Mouse (Mus musculus) liver, adult 2 months (tissue): Measurements from ENCODE around the gene Gm20388.

ENCODE experiments used
- CTCF ChIP-seq: fragments of 200-500 bp; IDR thresholded peaks from 2 replicates; pipeline ENCODE4 v1.5.1; 2011; ENCODE audit warnings: low read depth, low read length, control low read depth
- POLR2A ChIP-seq: fragments of 200-500 bp; IDR thresholded peaks from 2 replicates; pipeline ENCODE4 v1.6.1; 2011; ENCODE audit warnings: low read length, control low read depth; ENCODE audit not compliant: insufficient read depth; ENCODE audit errors: extremely low read depth

DNA sequence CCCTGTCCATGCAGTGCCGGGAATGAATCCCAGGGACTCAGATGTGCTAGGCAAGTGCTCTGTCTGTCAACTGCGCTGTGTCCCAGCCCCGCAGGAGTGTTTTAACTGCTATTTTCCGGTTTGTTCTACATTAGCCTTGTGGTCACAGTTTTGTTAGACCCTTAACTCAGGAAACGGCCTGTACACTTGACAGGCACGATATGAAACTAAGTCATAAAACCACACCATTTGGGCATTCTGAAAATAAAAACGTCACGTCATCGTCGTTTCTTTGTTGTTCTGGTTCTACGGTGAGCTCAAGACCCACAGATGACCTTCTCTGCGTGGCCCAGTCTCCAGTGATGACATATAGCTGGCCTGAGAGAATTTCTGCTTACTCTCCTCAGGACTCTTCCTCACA is 4360.9 kb downstream of the Gm20388 start:
- TF ChIP-seq POLR2A (no peak), CTCF (no peak)
